Mouse (Mus musculus): ENCODE measurements around the gene Arhgef3.

Arhgef3 gene

GRCm38 (mm10) chr14:27115275-27115660 lies 569 bp downstream of the Arhgef3 start:
- DNase-seq (ENCODE audit: low spot score), result no peak

- DNase-seq (ENCODE audit: low spot score), result no peak
These were observed 1.3 kb downstream of the Arhgef3 start for GRCm38 (mm10) chr14:27115991-27116390.

- DNase-seq (ENCODE audit: low spot score), result no peak
These were observed 2.0 kb downstream of the Arhgef3 start for GRCm38 (mm10) chr14:27116577-27117165.

- no peak for DNase-seq (ENCODE audit: low spot score)
These were observed 3.8 kb downstream of the Arhgef3 start for GRCm38 (mm10) chr14:27118546-27118945.

- no peak for DNase-seq (ENCODE audit: low spot score)
These were observed 7.9 kb downstream of the Arhgef3 start for GRCm38 (mm10) chr14:27122646-27123045.

- no peak for DNase-seq (ENCODE audit: low spot score)
These were observed 8.8 kb downstream of the Arhgef3 start for GRCm38 (mm10) chr14:27123543-27123942.

- DNase-seq (ENCODE audit: low spot score), result no peak
These were observed 15.3 kb downstream of the Arhgef3 start for GRCm38 (mm10) chr14:27130031-27130430.

- no peak for DNase-seq (ENCODE audit: low spot score)
These were observed 16.0 kb downstream of the Arhgef3 start for GRCm38 (mm10) chr14:27130676-27131075.

- no peak for DNase-seq (ENCODE audit: low spot score)
These were observed 16.8 kb downstream of the Arhgef3 start for GRCm38 (mm10) chr14:27131521-27131920.

- DNase-seq (ENCODE audit: low spot score), result no peak
These were observed 24.2 kb downstream of the Arhgef3 start for GRCm38 (mm10) chr14:27138891-27139290.

- DNase-seq (ENCODE audit: low spot score), result no peak
These were observed 25.3 kb downstream of the Arhgef3 start for GRCm38 (mm10) chr14:27139968-27140367.

GRCm38 (mm10) chr14:27141486-27141885 lies 26.8 kb downstream of the Arhgef3 start:
- no peak for DNase-seq (ENCODE audit: low spot score)

- no peak for DNase-seq (ENCODE audit: low spot score)
These were observed 28.0 kb downstream of the Arhgef3 start for GRCm38 (mm10) chr14:27142680-27143079.

- no peak for DNase-seq (ENCODE audit: low spot score)
These were observed 30.7 kb downstream of the Arhgef3 start for GRCm38 (mm10) chr14:27145171-27146045.

- no peak for DNase-seq (ENCODE audit: low spot score)
These were observed 33.0 kb downstream of the Arhgef3 start for GRCm38 (mm10) chr14:27147726-27148125.

GRCm38 (mm10) chr14:27149401-27149800 lies 34.7 kb downstream of the Arhgef3 start:
- no peak for DNase-seq (ENCODE audit: low spot score)

- no peak for DNase-seq (ENCODE audit: low spot score)
These were observed 35.4 kb downstream of the Arhgef3 start for GRCm38 (mm10) chr14:27150011-27150640.

- DNase-seq (ENCODE audit: low spot score), result peak; percentile 36
These were observed 36.7 kb downstream of the Arhgef3 start for GRCm38 (mm10) chr14:27151432-27151831.

GRCm38 (mm10) chr14:27155088-27155487 lies 40.4 kb downstream of the Arhgef3 start:
- no peak for DNase-seq (ENCODE audit: low spot score)

GRCm38 (mm10) chr14:27156032-27156431 lies 41.3 kb downstream of the Arhgef3 start:
- DNase-seq (ENCODE audit: low spot score), result no peak

GRCm38 (mm10) chr14:27158133-27158532 lies 43.4 kb downstream of the Arhgef3 start:
- no peak for DNase-seq (ENCODE audit: low spot score)

GRCm38 (mm10) chr14:27158782-27159181 lies 44.1 kb downstream of the Arhgef3 start:
- DNase-seq (ENCODE audit: low spot score), result no peak

GRCm38 (mm10) chr14:27160762-27161161 lies 46.1 kb downstream of the Arhgef3 start:
- DNase-seq (ENCODE audit: low spot score), result no peak

Data from embryo, embryonic 10.5 days (tissue).